Mouse (Mus musculus) heart, adult 2 months (tissue): ENCODE data around the gene Rbpj.

Source experiments
- EP300 ChIP-seq: fragments of 200-500 bp; IDR thresholded peaks from 2 replicates; pipeline ENCODE4 v1.6.1; 2011; ENCODE audit warnings: low read depth, low read length, control low read depth; ENCODE audit not compliant: insufficient read depth
- POLR2A ChIP-seq: fragments of 200-500 bp; IDR thresholded peaks from 2 replicates; pipeline ENCODE4 v1.6.1; 2011; ENCODE audit warnings: mild to moderate bottlenecking, low read depth, low read length, control low read depth; ENCODE audit not compliant: insufficient read depth

DNA sequence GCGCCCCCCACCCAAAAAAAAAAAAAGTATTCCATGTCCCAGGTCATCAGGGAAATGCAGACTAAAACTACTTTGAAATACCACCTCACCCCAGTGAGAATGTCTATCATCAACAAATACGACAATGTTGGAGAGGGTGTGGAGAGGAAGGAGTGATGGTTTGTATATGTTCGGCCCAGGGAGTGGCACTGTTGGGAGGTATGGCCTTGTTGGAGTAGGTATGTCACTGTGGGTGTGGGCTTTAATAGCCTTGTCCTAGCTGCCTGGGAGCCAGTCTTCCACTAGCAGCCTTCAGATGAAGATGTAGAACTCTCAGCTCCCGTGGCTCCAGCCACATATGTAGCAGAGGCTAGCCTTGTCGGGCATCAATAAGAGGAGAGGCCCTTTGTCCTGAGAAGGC, 202.1 kb downstream of the Rbpj start:
- no peak for TF ChIP-seq POLR2A
- no peak for TF ChIP-seq EP300
